In the genomic region with DNA sequence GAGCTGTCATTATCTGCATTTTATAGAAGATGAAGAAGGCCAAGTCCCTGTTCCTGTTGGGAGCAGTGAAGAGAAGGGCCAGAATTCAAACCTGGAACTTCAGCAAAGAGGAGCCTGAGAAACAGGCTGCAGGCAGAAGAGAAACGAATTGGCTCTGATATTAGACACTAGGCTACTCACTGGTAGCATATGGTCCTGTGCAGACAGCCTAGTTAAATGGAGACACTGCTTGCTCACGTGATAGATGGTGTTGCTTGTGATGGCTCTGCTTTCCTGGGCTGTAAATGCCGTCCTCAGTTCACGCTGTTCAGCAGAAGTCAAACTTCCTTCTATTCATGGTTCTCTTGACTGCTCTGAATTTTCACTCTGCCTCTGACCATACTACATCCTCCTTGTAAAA, we compare ENCODE assay signal across 21 mouse cellular contexts.
DNase-seq lines count a peak whose midpoint lies in the region.
"Had no signal": no experiment of that assay in that cellular context is flagged by ENCODE, and none has a peak within 500 bp of the region (broad histone marks: within the 10 kb centered on the region; RNA-seq: fewer than 3 reads in every experiment).

No protein-coding gene starts in this region.

- H3K4me1 ChIP-seq in embryonic facial prominence, embryonic 10.5 days = peaks cover 3% of the 10 kb centered on the region; the same call in 1 of the 2 replicates
- H3K4me1 ChIP-seq: embryonic facial prominence, embryonic 13.5 days; forebrain, embryonic 12.5 days; forebrain, embryonic 15.5 days; hindbrain, embryonic 15.5 days had no signal

- H3K27me3 ChIP-seq in embryonic facial prominence, embryonic 10.5 days (replicated peaks; ENCODE audit: low read depth, poor library complexity, severe bottlenecking) = no peaks in the 10 kb centered on the region
- H3K27me3 ChIP-seq: CH12.LX; embryonic facial prominence, embryonic 13.5 days; forebrain, embryonic 12.5 days; forebrain, embryonic 15.5 days; hindbrain, embryonic 12.5 days; hindbrain, embryonic 15.5 days; Patski had no signal

- no peak overlapping the region for H3K27ac ChIP-seq in embryonic facial prominence, embryonic 10.5 days (replicated peaks)
- H3K27ac ChIP-seq: embryonic facial prominence, embryonic 13.5 days; forebrain, embryonic 12.5 days; forebrain, embryonic 15.5 days; gastrocnemius, adult 2 months; hindbrain, embryonic 12.5 days; hindbrain, embryonic 15.5 days had no signal

- peak; percentile 25 for DNase-seq in cerebellum, adult 11-12 months
- DNase-seq in cerebellum, adult 11 months = no peak
- DNase-seq in brain, adult 2 months (ENCODE audit: low read depth, low spot score) = peak; percentile 59
- DNase-seq in cerebellum, adult 9-10 months = peak; percentile 56
- DNase-seq in embryonic facial prominence, embryonic 10.5 days (ENCODE audit: low spot score) = no peak
- no peak for DNase-seq in kidney, postnatal 36 days
- DNase-seq: adrenal gland, postnatal 10 days; adrenal gland, postnatal 36 days; B cell, adult 2 months; gastrocnemius, adult 2 months; gastrocnemius, postnatal 14 days; heart, adult 11 months; kidney, adult 2 months had no signal

- H3K4me3 ChIP-seq in embryonic facial prominence, embryonic 10.5 days = no peak overlapping the region
- H3K4me3 ChIP-seq: embryonic facial prominence, embryonic 13.5 days; erythroblast, embryonic 14.5 days; forebrain, embryonic 12.5 days; forebrain, embryonic 15.5 days; gastrocnemius, adult 2 months; hindbrain, embryonic 12.5 days; hindbrain, embryonic 15.5 days had no signal

- WGBS in embryonic facial prominence, embryonic 10.5 days = 87% methylated on average over 4 of the region's 4 CpGs

- H3K9me3 ChIP-seq in embryonic facial prominence, embryonic 10.5 days = peaks cover 6% of the 10 kb centered on the region; the same call in 1 of the 2 replicates
- H3K9me3 ChIP-seq: forebrain, embryonic 15.5 days; hindbrain, embryonic 15.5 days had no signal

- H3K36me3 ChIP-seq in embryonic facial prominence, embryonic 10.5 days (replicated peaks) = peaks cover 20% of the 10 kb centered on the region
- H3K36me3 ChIP-seq: forebrain, embryonic 15.5 days had no signal

Comparison
In these comparisons a context has a peak if more than half of its experiments do, and no peak if none do; other contexts are left out.
1. DNase-seq: peak in cerebellum, adult 11-12 months (single experiment), brain, adult 2 months (single experiment) and cerebellum, adult 9-10 months (single experiment); none in cerebellum, adult 11 months (single experiment), embryonic facial prominence, embryonic 10.5 days (single experiment) and kidney, postnatal 36 days (0 of 2).